Mouse (Mus musculus): ENCODE measurements around the gene Ssh3. TPM values are rescaled to one million over a fixed set of nuclear protein-coding genes. Genes with fewer than 3 reads are reported as not detected.

The Ssh3 gene
- total RNA-seq (2021) = 1 to 10 TPM; 4.4 to 5.2 TPM
- long read RNA-seq, experiment 1, partial matches to known transcripts = 0 of 2 reads
- long read RNA-seq, experiment 1, other reads (novel, unspliced or antisense) = 1 of 2 reads
- long read RNA-seq, experiment 2, partial matches to known transcripts = 0 of 1 reads
- long read RNA-seq, experiment 2, other reads (novel, unspliced or antisense) = 0 of 1 reads

GRCm38 (mm10) chr19:4268566-4269361 lies at the start of gene Ssh3:
Gene Ssh3, minus strand, starts transcription at chr19:4269180.
- DNase-seq (ENCODE audit: low spot score in 2 of 2) = peak in 1 of 2 experiments; percentile 40

- no peak for DNase-seq (ENCODE audit: low spot score in 2 of 2)
Observed at GRCm38 (mm10) chr19:4317181-4317580, 48.2 kb upstream of the Ssh3 start.

GRCm38 (mm10) chr19:4315223-4315944 lies 46.4 kb upstream of the Ssh3 start:
- DNase-seq (ENCODE audit: low spot score in 2 of 2) = no peak

- DNase-seq (ENCODE audit: low spot score in 2 of 2) = peak in 1 of 2 experiments; percentile 55
Observed at GRCm38 (mm10) chr19:4309776-4310185, 40.8 kb upstream of the Ssh3 start.

GRCm38 (mm10) chr19:4309302-4309701 lies 40.3 kb upstream of the Ssh3 start:
- no peak for DNase-seq (ENCODE audit: low spot score in 2 of 2)

GRCm38 (mm10) chr19:4306190-4306577 lies 37.2 kb upstream of the Ssh3 start, which contains the start of gene Grk2:
Gene Grk2, minus strand, starts transcription at chr19:4306222.
- DNase-seq (ENCODE audit: low spot score in 2 of 2) = peak; percentile 77 to 83

GRCm38 (mm10) chr19:4305491-4306189 lies 36.7 kb upstream of the Ssh3 start:
- DNase-seq (ENCODE audit: low spot score in 2 of 2) = peak in 1 of 2 experiments; percentile 54

- no peak for DNase-seq (ENCODE audit: low spot score in 2 of 2)
Observed at GRCm38 (mm10) chr19:4304871-4305321, 35.9 kb upstream of the Ssh3 start.

- no peak for DNase-seq (ENCODE audit: low spot score in 2 of 2)
Observed at GRCm38 (mm10) chr19:4304251-4304821, 35.4 kb upstream of the Ssh3 start.

GRCm38 (mm10) chr19:4303640-4303995 lies 34.6 kb upstream of the Ssh3 start:
- DNase-seq (ENCODE audit: low spot score in 2 of 2) = no peak

GRCm38 (mm10) chr19:4302936-4303639 lies 34.1 kb upstream of the Ssh3 start:
- DNase-seq (ENCODE audit: low spot score in 2 of 2) = no peak

- DNase-seq (ENCODE audit: low spot score in 2 of 2) = no peak
Observed at GRCm38 (mm10) chr19:4301735-4302651, 33.0 kb upstream of the Ssh3 start.

- no peak for DNase-seq (ENCODE audit: low spot score in 2 of 2)
Observed at GRCm38 (mm10) chr19:4300852-4301734, 32.1 kb upstream of the Ssh3 start.

GRCm38 (mm10) chr19:4300271-4300704 lies 31.3 kb upstream of the Ssh3 start:
- DNase-seq (ENCODE audit: low spot score in 2 of 2) = no peak

- DNase-seq (ENCODE audit: low spot score in 2 of 2) = no peak
Observed at GRCm38 (mm10) chr19:4299574-4300270, 30.7 kb upstream of the Ssh3 start.

- no peak for DNase-seq (ENCODE audit: low spot score in 2 of 2)
Observed at GRCm38 (mm10) chr19:4299126-4299525, 30.1 kb upstream of the Ssh3 start.

- DNase-seq (ENCODE audit: low spot score in 2 of 2) = no peak
Observed at GRCm38 (mm10) chr19:4298322-4299121, 29.5 kb upstream of the Ssh3 start.
